Mouse (Mus musculus) heart, embryonic 11.5 days (tissue): Measurements from ENCODE around the gene Kat5. TPM values are rescaled to one million over a fixed set of nuclear protein-coding genes. Genes with fewer than 3 reads are reported as not detected.

ENCODE experiments used
- ATAC-seq: fragments of 200-750 bp; cut with Nextera tagmentation; replicated peaks from 2 replicates; pipeline ENCODE4 v1.8.0; 2017; ENCODE audit warnings: moderate library complexity; ENCODE audit not compliant: insufficient number of reproducible peaks, low FRiP score, low TSS enrichment
- H3K27ac ChIP-seq: fragments of 300-500 bp; sonication (generic); 2 replicates; pipeline ENCODE4 v1.5.1; 2014; ENCODE audit warnings: mild to moderate bottlenecking, low read depth, low read length
- H3K27me3 ChIP-seq: fragments of 300-500 bp; sonication (generic); 2 replicates; pipeline ENCODE4 v1.6.1; 2014; ENCODE audit warnings: mild to moderate bottlenecking, low read length, mixed read lengths; ENCODE audit not compliant: control insufficient read depth, insufficient read depth
- H3K36me3 ChIP-seq: fragments of 300-500 bp; sonication (generic); 2 replicates; pipeline ENCODE4 v1.6.1; 2014; ENCODE audit warnings: mild to moderate bottlenecking, low read length, moderate library complexity, mixed read lengths; ENCODE audit not compliant: control insufficient read depth, insufficient read depth
- H3K4me1 ChIP-seq: fragments of 300-500 bp; sonication (generic); 2 replicates; pipeline ENCODE4 v1.6.1; 2014; ENCODE audit warnings: low read length; ENCODE audit not compliant: control insufficient read depth, insufficient read depth
- H3K4me2 ChIP-seq: fragments of 300-500 bp; sonication (generic); 2 replicates; pipeline ENCODE4 v1.6.1; 2014; ENCODE audit warnings: mild to moderate bottlenecking, moderate library complexity
- H3K4me3 ChIP-seq: fragments of 300-500 bp; sonication (generic); 2 replicates; pipeline ENCODE4 v1.5.1; 2014; ENCODE audit warnings: low read depth, low read length
- H3K9ac ChIP-seq: fragments of 300-500 bp; sonication (generic); 2 replicates; pipeline ENCODE4 v1.6.1; 2014; ENCODE audit warnings: mild to moderate bottlenecking, low read depth, low read length, moderate library complexity
- H3K9me3 ChIP-seq: fragments of 300-500 bp; sonication (generic); replicated peaks from 2 replicates; pipeline ENCODE4 v1.6.1; 2016; ENCODE audit warnings: low read length; ENCODE audit not compliant: control insufficient read depth
- WGBS: fragments of 180-500 bp; shearing (Covaris S2); extraction: QIAGEN DNeasy Blood & Tissue Kit; methylation state at CpG from one replicate; pipeline ENCODE4 v1.1.7; 2014; ENCODE audit not compliant: insufficient replicate concordance; 5-methylcytosine and 5-hydroxymethylcytosine counted together
- polyA plus RNA-seq: library from polyadenylated mRNA; unstranded; fragments of >200 nt; fragmentation: Nextera tagmentation; extraction: Ambion mirVana; gene quantifications from 2 replicates; pipeline ENCODE4 v1.2.1, GENCODE M21; 2014

Kat5 gene
- polyA plus RNA-seq, 1 experiment from 2014 or later = 23.4 TPM

DNA sequence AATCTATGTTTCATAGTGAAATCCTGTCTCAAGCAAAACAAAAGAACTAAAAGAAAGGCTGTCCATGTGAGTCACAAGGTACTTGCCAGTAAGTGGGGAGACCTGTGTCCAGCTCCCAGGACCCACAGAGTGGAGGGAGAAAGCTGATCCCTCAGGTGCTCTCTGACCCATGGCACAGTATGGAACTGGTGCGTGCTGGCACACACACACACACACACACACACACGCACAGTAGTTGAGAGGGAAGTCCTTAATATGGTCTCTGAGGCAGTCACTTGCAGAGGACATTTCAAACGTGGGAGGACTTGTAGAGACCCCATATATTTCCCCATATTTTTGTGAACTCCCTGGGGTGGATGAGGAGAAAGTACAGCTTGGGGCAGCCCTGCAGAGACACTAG, 48.2 kb downstream of the Kat5 start:
- H3K27ac ChIP-seq = no peak overlapping the region
- no peak overlapping the region for H3K4me3 ChIP-seq
- H3K27me3 ChIP-seq = peaks cover 90% of the 10 kb centered on the region
- no peak for ATAC-seq
- no peak overlapping the region for H3K4me2 ChIP-seq
- peaks cover 12% of the 10 kb centered on the region for H3K4me1 ChIP-seq
- H3K36me3 ChIP-seq = no peaks in the 10 kb centered on the region
- 62% methylated on average over 3 of the region's 3 CpGs for WGBS
- H3K9me3 ChIP-seq = no peaks in the 10 kb centered on the region
- no peak overlapping the region for H3K9ac ChIP-seq

GRCm38 (mm10) chr19:5561252-5561790, 48.7 kb downstream of the Kat5 start:
- Histone ChIP-seq H3K4me1 (peaks cover 12% of the 10 kb centered on the region), H3K4me3 (peak overlapping the region; percentile 42), H3K4me2 (peak overlapping the region; percentile 67), H3K27me3 (peaks cover 85% of the 10 kb centered on the region), H3K36me3 (no peaks in the 10 kb centered on the region), H3K9me3 (no peaks in the 10 kb centered on the region), H3K27ac (no peak overlapping the region), H3K9ac (no peak overlapping the region)
- ATAC-seq = no peak
- WGBS = 25% methylated on average over 10 of the region's 10 CpGs

DNA sequence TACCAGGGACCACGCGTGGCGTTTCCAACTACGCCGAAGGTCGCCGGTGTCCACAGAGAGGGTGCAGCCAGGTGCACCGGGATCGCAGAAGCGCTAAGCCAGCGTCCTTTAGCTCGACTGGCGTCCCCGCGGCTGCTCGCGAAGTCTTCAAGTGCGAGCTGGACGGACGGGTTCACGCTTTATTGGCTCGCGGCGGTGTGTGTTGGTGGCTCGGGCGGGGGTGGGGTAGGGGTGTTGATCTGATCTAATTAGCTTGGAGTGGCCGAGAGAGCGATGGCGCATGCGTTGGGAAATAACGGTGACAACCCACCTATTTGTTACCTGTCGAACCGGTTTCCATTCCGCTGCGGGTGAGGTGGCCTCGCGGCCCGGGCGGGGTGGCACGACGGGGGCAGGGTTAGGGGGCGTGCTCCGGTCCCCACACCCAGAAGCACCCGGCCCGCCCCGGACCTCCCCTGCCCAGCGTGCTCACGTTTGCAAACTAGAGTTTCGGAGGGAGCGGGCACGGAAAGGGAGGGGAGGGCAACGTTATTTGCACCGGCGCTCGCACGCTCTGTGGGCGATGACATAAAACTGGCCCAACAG, 49.5 kb downstream of the Kat5 start, which contains the start of gene Ovol1:
TSS of gene Ovol1 (minus strand) at position 190 of the 585 bp plus-strand sequence.
- ATAC-seq = no peak
- Histone ChIP-seq H3K4me2 (peak within 1 kb of the TSS; percentile 67), H3K4me3 (peak within 1 kb of the TSS; percentile 42), H3K27me3 (peaks cover 87% of the 10 kb centered on the region), H3K36me3 (no peaks in the 10 kb centered on the region), H3K9ac (peak within 1 kb of the TSS; percentile 11; the same call in 1 of the 2 replicates), H3K27ac (no peak within 1 kb of the TSS), H3K4me1 (peaks cover 12% of the 10 kb centered on the region), H3K9me3 (no peaks in the 10 kb centered on the region)
- 2% methylated on average over 56 of the region's 57 CpGs for WGBS

- Histone ChIP-seq H3K9me3 (no peaks in the 10 kb centered on the region), H3K27ac (no peak overlapping the region), H3K4me2 (peak overlapping the region; percentile 67), H3K27me3 (peaks cover 90% of the 10 kb centered on the region), H3K36me3 (no peaks in the 10 kb centered on the region), H3K4me1 (peaks cover 12% of the 10 kb centered on the region), H3K4me3 (peak overlapping the region; percentile 42), H3K9ac (peak overlapping the region; percentile 11; the same call in 1 of the 2 replicates)
- ATAC-seq = no peak
- 1% methylated on average over 69 of the region's 69 CpGs for WGBS
Measured at GRCm38 (mm10) chr19:5559631-5560456, 50.2 kb downstream of the Kat5 start.

DNA sequence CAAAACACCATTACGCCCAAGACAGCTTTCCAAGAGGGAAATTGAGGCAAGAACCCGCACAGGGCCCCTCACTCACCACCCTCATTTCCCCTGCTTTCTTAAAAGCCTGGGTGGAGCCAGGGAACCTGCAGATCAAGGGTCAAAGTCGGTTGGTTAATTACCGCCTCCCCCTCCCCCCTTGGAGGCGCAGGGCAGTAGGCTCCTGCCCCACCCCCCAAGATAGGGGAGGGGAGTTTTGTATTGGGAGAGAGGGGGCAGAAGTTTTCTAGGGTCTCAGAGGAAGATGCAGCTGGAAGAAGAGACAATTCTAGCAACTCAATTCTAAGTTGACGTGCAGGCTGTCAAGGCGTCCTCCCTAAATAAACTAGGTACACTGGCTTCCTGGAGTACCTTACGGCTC, 50.8 kb downstream of the Kat5 start:
- H3K9ac ChIP-seq = no peak overlapping the region
- 20% methylated on average over 8 of the region's 8 CpGs for WGBS
- H3K27ac ChIP-seq = no peak overlapping the region
- ATAC-seq = no peak
- peak overlapping the region; percentile 67; the same call in 1 of the 2 replicates for H3K4me2 ChIP-seq
- H3K4me3 ChIP-seq = peak overlapping the region; percentile 42; the same call in 1 of the 2 replicates
- H3K4me1 ChIP-seq = peaks cover 12% of the 10 kb centered on the region
- no peaks in the 10 kb centered on the region for H3K9me3 ChIP-seq
- H3K27me3 ChIP-seq = peaks cover 89% of the 10 kb centered on the region
- H3K36me3 ChIP-seq = no peaks in the 10 kb centered on the region

DNA sequence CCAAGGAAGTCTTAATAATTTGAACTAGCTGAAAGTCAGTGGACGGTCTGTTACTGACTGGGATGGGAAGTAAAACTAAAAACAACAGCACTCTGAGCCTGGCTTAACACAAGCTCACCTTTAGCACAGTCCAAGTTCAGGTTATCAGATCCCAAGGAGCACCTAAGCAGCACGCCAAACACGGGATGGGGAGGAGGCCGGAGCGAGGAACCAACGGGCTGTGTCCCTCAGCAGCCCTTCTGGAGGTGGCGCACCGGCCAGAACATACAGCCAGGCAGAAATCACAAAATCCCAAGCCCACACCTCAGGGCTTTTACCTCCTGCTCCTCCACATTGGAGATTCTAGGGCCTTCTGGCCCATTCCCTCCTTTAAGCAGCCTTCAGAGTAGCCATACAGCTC, 51.3 kb downstream of the Kat5 start:
- Histone ChIP-seq H3K27me3 (peaks cover 86% of the 10 kb centered on the region), H3K9ac (no peak overlapping the region), H3K4me2 (no peak overlapping the region), H3K36me3 (no peaks in the 10 kb centered on the region), H3K9me3 (no peaks in the 10 kb centered on the region), H3K4me3 (no peak overlapping the region), H3K27ac (no peak overlapping the region), H3K4me1 (peaks cover 12% of the 10 kb centered on the region)
- 57% methylated on average over 8 of the region's 8 CpGs for WGBS
- no peak for ATAC-seq

DNA sequence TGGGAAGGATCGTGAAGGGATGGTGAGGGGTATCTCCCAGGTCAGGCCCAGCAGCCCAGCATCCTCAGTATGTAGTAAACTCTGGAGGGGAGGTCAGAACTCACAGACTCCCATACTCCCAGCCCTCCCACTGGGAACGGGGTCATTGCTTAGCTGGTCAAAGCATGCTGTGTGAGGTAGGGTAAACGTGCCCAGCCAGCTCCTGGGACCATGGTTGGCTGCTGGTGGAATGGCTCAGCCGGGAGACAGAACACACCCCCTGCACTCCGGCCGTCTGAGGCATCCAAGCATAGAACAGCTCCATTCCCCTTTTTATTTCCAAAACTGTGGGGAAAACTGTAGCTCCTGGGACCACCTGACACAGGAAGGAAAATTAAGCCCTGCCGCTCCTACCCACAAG, 51.9 kb downstream of the Kat5 start:
- no peak for ATAC-seq
- peaks cover 12% of the 10 kb centered on the region for H3K4me1 ChIP-seq
- H3K4me2 ChIP-seq = no peak overlapping the region
- H3K9ac ChIP-seq = no peak overlapping the region
- no peak overlapping the region for H3K27ac ChIP-seq
- H3K27me3 ChIP-seq = peaks cover 83% of the 10 kb centered on the region
- 44% methylated on average over 7 of the region's 7 CpGs for WGBS
- H3K36me3 ChIP-seq = no peaks in the 10 kb centered on the region
- no peak overlapping the region for H3K4me3 ChIP-seq
- no peaks in the 10 kb centered on the region for H3K9me3 ChIP-seq

DNA sequence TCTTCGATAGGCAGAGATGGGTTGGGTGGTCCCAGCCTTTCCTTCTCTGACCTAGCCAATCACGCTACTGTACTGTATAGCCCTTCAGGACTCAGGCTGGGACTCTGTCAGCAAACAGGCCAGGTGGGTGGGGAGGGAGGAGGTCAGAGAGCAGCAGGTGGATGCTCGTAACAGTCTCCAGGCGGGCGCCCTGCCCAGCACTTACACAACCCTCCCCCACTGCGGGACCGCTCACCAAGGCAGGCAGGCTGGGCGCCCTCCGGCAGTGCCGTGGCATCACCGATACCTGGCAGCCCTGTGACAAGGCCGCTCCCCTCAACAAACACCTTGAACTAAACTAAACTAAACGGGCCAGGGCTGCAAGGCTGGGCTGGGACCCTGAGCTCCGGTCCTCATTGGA, 55.8 kb downstream of the Kat5 start:
- no peak for ATAC-seq
- peaks cover 52% of the 10 kb centered on the region for H3K27me3 ChIP-seq
- H3K9ac ChIP-seq = no peak overlapping the region

More for the DNA sequence above, 55.8 kb downstream of the Kat5 start:
- Histone ChIP-seq H3K4me1 (no peaks in the 10 kb centered on the region), H3K36me3 (no peaks in the 10 kb centered on the region), H3K27ac (no peak overlapping the region), H3K4me3 (no peak overlapping the region), H3K4me2 (no peak overlapping the region), H3K9me3 (no peaks in the 10 kb centered on the region)
- 78% methylated on average over 14 of the region's 14 CpGs for WGBS
